Mouse (Mus musculus) E14TG2a.4 (cell line): ENCODE data around the gene Frmpd2.

Experiments
- CTCF ChIP-seq: conservative IDR thresholded peaks from 2 replicates; pipeline ENCODE4 v1.5.1; 2014; ENCODE audit warnings: low read length
- NANOG ChIP-seq: IDR thresholded peaks from 2 replicates; pipeline ENCODE4 v1.6.1; 2014; ENCODE audit warnings: borderline replicate concordance, low read length, mixed read lengths

DNA sequence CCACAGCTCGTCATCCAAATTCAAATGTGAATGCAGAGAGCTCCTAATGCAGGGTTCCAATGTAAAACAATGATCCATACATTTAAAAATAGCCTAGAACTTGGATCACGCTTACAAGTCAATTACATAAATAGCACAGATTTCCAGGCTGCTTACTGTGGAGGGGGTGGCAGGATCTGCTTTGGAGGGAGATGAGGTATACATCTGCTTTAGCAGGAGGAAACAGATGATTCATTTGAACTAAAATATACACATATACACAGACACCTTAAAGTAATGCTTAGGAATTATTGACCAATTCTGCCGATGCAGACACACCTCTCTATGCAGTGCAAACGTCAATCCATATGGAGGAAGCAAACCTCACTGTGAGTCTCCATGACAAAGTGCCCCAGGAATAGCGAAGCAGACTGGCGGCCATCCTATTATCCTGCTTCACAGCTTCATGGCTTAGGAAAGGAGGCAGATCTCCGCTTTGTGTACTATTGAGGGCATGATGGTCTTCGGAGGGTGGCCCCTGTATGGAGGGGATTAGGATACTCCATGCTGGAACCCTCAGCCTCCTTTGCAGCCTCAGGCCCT lies 59.9 kb downstream of the Frmpd2 start:
- TF ChIP-seq CTCF (no peak), NANOG (no peak)
